Mouse (Mus musculus): ENCODE results near the gene Tube1.

Tube1 gene

DNA sequence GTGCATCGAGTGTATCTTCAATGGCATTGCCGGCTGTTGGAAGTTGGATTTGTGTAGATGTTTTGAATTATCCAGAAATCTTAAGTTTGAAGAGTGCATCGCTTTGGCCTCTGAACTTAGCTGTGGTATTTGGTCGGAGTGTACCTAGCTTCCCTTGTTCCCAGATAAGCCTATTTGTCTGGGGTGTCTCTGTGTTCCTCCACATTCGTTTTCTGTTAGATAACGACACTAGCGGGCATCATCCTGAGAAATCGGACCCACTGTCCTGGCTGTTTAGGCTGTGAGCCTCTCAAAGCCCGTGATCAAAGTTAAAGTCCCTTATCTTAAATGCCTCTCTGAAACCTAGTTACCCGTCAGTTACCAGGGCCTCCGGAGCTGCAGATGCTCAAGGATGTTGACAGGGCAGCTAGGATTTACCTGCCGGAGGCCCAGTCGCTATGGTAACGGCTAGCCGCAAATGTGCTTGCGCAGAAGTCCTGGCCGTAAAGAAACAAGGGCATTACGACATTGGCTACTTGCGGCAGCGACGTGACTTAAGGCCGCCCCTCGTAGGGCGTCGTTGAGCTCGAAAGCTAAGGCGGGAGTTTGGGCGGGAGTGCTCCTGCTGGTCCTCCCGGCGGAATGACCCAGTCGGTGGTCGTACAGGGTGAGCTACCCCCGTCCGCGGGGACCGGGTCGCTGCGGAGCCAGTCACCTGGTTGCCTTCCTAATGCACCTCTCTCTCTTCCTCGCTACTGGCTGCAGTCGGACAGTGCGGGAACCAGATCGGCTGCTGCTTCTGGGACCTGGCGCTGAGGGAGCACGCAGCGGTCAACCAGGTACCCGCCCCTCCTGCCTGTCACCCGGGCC lies at the start of gene Tube1, which contains the start of gene Fam229b:
TSS of gene Tube1 (plus strand) at position 515 of the 849 bp plus-strand sequence.
TSS of gene Fam229b (minus strand) at position 453 of the 849 bp plus-strand sequence.
- CTCF ChIA-PET, result no interaction called here

DNA sequence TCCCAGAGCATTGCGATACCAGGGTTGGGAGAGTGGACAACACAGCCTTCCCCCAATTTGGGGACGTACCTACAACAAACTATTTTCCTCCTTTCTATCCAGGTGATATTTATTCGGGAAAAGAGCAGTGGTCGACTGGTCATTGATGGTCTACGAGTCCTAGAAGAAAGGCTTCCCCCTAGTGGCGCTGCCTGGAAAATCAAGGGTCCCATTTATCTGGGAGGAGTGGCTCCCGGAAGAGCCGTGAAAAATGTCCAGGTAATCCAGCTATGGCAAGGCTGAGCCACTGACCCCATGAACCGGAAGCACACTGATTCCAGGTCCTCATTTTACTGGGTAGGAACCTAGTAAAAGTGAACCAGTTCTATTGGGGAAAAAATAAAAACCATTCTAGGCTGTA lies 36.8 kb upstream of the Tube1 start:
- CTCF ChIA-PET, result no interaction called here

DNA sequence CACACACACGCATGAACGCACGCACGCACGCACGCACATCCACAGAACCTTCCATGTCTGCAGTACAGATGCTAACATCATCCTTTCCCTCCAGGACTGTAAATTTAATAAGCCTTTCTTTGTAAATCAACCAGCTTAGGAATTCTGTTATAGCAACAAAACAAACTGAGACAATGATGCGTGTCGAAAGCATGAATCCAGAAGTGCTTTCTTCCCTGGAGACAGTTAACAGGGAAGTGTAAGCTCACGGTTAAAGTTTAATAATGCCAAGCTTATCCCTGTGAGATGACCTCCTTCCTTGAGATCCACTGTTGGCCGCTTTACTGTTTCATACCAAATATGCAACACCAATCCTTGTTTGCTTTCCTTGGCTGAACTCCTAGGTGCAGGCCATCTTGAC lies 35.0 kb upstream of the Tube1 start:
- CTCF ChIA-PET, result no interaction called here

DNA sequence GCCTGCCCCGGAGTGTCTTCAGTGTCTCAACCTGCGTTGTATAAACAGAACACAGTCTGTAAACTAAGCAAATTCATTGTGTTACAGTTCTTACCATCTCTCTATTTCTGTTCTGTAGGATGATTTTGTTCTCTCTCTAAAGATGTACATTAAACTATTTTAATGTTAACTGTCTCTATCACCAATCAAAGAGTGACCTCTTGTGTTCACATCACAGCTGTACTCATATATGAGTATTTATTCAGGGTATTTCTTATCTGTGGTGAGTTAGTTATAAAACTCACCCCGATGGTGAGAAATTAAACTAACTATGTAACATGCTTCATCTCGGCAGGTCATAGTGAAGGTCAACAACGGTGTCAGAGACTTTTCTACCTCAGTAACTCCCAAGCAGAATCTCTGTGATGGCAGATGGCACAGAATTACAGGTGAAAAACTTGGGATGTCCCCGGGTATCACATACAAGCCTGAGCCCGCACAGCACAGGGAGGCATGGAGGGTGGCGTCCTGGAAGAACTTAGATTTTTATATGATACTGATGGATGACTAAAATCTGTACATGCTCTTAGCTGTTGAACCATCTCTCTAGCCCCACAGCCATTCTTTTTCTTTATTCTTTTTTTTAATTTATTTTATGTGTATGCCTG lies 28.9 kb upstream of the Tube1 start:
- CTCF ChIA-PET, result no interaction called here

DNA sequence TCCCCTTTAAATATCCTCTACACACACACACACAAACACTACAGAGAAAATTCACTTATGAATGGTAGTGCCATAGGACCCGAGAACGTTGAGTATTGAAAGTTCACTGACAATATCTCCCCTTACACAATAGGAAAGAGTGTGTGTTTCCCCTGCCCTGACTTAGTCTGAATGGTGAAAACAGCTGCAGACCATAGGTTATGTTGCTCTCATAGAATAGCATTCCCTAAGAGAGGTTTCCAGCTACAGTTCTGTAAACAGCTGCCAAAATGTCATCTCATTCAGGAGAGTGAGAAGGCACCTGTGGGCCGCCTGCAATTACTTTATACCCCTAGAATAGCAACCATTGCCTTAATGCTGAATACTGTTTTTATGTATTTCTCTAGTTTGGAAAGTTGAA lies 27.4 kb upstream of the Tube1 start:
- CTCF ChIA-PET, result no interaction called here

DNA sequence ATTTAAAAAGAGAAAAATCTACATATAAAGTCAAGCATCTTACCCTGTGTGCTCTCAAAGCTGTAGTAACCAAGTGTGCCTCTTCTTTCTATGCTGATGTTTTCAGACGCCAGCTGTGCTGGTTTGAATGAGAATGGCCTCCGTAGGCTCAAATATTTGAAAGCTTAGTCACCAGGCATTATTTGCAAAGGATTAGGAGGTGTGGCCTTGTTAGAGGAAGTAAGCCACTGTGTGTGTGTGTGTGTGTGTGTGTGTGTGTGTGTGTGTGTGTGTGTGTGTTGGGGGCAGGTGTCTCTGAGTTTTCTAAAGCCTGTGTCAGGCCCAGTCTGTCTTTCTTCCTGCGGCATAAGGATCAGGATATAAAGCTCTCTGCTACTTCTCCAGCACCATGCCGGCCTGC lies 26.8 kb upstream of the Tube1 start:
- CTCF ChIA-PET, result no interaction called here

DNA sequence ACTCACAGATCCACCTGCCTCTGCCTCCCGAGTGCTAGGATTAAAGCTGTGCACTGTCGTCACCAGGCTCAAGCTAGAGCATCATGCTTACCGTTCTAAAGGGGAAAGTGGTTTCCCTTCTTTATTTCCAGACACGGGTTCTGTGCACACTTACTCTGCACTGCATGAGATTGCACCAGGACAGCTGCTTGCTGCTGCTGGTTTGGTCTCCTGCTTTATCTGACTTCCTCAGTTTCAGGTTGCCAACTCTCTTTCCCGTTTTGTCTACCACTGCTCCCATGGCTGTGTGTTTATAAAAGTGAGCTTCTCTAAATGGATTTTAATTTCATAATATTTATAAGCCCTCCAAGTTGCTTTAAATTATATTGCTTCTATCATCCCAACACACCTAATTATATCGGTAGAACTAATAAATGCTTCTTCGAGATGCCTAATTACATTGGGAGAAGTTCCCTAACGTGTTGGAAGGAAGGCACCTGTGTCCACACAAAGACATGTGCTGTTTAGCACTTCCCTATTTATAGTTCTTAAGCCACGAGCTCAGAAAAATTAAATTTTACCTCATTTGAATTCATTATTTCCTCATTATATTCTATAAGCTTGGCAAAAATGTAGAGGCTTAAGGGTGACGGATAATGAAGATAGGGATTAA lies 24.8 kb upstream of the Tube1 start:
- CTCF ChIA-PET, result no interaction called here

DNA sequence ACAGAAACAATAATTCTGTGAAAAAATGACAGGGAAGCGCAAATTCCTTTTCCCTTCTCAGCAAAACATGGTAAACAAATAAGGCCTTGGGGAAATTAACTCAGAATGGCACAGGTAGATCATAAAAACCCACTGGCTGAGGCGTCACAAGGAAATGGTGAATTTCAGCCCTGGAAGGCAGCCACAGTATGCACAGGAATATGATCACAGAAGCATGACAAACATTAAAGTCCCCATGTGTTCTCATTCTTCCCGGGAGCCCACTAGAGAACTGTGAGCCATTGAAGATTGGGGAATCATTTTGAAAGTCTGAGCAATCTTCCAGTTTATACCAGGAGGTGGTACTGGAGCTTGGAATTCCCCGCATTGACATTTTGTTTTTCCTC lies 24.3 kb upstream of the Tube1 start:
- CTCF ChIA-PET, result no interaction called here

DNA sequence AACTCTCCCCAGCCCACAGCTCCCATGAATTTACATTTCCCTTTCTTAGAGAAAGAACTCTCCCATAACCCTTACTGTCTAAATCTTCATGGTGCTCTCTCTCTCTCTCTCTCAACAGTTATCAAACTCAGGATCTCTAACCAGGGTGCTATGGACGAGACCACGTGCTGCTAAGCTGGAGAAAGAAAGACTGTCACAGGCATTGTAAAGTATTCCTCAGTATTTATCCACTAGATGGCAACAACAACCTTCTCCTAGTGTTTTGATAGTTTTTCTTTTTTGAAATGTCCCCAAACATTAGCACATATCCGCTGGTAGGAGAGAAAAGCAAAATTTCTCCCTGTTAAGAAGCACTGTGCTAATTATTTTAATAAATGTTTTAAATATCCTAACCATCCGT lies 12.4 kb upstream of the Tube1 start:
- CTCF ChIA-PET, result no interaction called here

DNA sequence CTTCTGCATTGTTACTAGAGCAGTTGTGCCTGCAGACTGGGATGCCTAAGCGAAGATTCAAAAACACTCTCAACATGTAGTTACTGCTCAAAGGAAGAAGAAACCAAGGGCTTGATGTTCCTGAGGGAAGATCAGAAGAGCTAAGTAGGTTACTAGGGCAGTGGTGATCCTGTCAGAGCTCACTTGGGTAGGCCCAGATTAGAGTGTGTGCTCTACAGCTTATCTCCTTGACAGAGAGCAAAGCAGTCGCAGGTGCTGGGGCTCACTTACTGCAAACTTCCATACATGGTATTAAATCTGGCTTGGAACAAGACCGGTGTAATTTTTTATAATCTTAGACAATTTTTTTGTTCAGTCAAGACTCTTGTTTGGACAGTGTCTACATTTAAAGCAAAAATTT lies 4.0 kb downstream of the Tube1 start:
- CTCF ChIA-PET, result no interaction called here

DNA sequence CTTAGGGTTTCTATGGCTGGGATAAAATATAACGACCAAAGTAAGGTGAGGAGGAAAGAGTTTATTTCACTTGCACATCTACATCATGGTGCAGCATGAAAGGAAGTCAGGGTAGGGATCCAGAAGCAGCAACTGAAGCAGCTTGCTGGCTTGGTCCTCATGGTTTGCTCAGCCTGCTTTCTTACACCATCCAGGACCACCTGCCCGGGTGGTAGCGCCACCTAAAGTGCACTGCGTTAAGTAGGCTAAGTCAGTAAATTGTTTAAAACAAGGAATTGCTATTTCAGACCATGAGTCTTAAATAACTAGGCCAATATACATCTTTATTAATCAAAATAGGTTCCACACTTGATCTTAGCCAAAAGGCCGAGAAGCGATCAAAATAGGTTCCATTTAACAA lies 5.0 kb downstream of the Tube1 start:
- CTCF ChIA-PET, result no interaction called here

DNA sequence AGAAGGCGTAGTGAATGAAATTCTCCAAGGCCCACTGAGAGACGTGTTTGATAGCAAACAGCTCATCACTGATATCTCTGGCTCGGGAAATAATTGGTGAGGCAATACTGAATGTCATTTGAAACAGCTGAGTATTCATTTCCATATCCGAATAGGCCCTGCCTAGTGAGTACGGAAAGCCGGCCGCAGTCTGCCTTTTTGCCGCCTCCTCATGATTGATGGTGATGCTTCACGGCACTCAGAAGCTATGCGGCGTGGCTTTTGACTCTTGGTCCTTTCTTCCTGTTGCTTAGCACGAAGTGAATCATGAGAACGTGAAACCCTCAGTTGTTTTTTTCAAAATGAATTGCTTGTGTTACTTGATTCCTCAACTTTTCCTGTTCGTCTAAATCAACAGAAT lies 7.1 kb downstream of the Tube1 start:
- CTCF ChIA-PET, result no interaction called here

DNA sequence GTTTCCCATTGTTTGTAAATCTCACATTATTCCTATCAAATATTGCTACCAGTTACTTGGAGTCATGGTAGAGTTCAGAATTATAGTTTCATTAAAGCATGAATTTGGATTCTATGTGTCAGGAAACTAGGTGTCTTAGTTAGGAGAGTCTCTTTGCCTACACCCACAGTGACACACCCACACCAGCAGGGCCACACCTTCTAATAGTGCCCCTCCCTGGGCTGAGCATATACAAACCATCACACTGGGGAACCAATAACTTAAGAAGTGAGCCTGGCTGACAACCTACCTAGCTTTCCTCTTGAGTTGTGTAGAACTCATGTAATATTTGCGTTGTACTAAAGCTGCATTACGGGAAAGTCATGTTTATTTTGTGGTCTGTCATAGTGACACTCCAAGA lies 7.6 kb downstream of the Tube1 start:
- CTCF ChIA-PET, result no interaction called here

DNA sequence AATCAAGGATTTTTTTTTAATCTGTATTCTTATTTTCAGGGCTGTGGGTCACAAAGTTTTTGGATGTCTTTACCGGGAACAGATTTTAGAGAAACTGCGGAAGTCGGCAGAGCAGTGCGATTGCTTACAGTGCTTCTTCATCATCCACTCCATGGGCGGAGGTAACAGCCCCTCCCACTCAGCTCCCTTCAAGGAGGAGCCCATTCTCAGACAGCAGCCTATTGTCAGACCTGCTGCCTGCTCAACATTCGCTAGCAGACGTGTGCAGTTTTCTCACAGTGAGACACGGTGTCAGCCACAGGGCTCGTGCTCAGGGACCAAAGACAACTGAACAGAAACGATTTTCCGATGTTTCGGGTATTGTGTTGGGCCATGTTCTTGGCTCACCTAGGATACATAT lies 8.4 kb downstream of the Tube1 start:
- CTCF ChIA-PET, result no interaction called here

DNA sequence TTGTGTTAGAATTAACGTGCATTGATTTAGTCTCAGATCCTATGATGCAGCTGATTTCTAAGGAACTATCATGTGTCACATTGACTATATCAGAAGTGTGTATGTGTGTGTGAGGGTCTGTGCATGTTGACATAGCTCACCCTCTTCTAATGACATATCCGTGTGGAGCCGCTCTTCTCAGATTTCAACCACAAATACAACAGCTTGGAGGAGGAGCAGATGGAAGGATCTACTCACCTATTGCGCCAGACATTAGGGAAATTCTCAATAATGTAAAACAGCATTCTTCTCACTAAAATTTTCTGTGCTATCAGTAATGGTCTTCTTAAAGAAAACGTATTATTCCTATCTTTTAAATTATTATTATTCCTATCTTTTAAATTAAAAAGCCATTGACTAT lies 22.9 kb downstream of the Tube1 start:
- CTCF ChIA-PET, result no interaction called here

DNA sequence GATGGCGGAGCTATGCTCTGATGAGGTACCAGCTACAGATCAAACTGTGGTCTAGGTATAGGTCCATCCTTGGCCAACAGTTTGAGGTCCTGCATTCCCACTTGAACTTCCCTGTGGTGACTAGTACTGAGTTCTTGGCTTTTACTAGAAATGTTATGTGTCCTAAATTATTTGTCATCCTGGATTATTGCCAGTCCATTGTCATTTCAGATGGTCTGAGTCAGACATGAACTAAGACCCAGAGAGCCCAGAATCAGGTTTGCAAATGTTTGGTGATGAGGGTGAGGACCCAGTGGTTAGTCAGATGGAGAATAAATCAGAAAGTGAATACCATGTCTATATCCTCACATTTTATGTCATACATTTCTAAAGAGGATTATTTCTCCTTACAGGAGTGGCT lies 23.5 kb downstream of the Tube1 start:
- CTCF ChIA-PET, result no interaction called here

DNA sequence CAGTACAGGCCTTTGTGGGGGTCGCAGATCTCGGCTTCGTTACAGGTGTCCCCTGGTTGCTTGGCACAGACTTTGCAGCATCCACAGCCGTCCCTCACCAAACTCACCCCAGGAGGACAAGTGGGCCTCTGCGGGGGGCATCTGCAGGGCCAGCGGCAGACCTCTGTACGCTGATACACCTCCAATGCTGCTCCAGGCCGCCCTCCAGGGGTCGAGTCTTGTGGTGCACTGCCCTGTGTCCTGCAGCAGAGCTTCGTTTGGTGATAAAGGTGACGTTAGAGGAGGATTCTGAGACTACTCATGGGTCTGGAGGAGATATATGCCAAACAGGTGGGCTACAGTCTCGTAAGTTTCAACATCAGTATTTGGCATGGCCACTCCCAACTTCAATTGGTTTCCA lies 24.5 kb downstream of the Tube1 start:
- CTCF ChIA-PET, result interaction anchor here (0.6 kb wide), 1 partner anchor 12 kb away, joined by 3 read pairs; no protein-coding TSS in a partner anchor

DNA sequence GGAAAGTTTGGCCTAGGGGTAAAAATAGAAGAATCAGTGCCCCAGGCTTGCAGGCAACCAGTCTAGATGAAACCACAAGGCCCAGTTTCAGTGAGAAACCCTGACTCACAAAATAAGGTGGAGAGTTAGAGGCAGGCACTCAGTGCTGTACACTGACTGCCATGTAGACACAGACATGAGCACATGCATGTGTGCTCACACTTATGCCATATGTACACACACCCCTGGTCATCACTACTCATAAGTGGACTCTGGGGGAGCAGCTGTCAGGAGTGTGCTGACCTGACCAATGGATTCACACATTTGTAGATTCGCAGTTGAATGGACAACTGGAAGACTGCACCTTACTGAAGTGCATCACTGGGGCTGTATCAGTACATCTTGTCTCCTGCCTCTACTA lies 27.6 kb downstream of the Tube1 start:
- CTCF ChIA-PET, result no interaction called here

DNA sequence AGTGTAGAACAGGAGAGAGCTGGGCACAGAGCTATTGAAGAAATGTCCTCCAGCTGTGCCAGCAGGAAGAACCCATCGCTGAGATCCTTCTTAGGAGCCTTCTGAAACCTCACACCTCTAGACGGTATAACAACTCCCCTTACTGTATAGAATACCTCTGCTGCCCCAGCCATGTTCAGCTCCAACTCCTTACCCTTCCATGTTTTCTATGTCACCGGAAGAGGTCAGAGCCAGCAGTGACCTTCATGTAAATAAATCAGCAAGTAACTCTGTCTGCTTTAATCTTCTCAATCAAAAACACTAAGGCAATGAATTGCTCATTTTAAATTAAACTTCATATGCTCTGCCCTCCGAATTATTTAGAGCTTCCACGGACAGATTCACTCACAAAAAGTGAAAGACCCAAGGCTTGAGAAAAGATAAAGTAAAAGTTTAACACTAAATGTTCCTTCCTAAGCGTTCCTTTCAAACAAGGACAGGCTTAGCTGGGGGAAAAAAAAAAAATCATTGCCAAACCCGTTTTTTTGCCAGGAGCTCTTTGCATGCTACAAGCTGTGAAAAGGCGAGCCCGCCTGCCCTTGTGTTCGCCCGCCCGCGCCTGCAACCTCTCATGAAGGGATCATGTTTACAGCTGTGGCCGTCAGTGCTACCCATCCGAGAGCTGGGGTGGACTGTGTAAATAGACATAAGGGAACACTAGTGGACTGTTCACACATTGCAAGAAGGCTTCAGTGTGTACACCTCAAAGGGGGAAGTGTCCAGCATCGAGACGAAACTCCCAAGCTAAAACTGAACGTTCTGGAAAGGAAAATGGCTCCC lies 29.1 kb downstream of the Tube1 start:
- CTCF ChIA-PET, result no interaction called here

DNA sequence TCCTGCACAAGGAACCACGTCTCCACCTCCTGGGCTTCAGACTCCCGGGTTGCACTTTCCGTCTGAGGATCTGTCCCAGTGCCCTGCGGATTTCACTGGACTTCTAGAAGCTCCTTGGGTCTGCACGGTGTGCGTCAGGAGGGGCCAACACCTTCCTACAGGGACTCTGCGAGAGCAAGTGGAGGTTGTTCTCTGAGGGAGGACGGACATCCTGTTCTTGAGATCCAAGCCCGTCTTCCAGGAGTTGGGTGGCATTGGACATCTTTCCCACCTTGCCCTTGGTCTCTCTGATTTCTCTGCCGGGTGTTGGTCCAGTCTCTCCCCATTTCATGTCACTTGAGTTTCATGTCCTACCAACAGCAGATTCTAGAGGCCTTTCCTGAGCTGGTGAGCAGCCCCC lies 29.9 kb downstream of the Tube1 start, which contains the start of gene Ccn6:
TSS of gene Ccn6 (minus strand) at position 101 of the 400 bp plus-strand sequence.
- CTCF ChIA-PET, result no interaction called here

DNA sequence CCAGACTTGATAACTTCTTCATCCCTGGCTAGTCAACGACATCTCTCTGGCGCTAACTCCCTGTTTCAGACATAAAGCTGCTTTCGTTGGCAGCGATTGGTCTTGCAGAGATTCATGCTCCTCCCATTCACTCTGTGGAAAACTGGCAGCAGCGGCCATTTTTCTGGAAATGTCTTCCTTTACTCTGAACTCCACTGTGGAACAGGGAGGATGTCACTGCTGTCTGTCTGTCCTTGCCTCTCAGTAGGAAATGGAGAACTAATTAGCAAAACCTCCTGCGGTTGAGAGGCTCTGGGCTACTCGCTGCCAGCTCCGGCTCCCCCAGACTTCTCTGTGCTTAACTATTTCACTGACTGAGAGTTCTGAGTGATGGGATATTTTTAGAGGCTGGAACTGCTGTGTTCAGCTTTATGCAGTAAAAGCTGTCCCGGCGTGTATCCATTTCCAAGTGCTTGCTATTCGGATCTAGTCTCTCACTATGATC lies 31.9 kb downstream of the Tube1 start:
- CTCF ChIA-PET, result no interaction called here

DNA sequence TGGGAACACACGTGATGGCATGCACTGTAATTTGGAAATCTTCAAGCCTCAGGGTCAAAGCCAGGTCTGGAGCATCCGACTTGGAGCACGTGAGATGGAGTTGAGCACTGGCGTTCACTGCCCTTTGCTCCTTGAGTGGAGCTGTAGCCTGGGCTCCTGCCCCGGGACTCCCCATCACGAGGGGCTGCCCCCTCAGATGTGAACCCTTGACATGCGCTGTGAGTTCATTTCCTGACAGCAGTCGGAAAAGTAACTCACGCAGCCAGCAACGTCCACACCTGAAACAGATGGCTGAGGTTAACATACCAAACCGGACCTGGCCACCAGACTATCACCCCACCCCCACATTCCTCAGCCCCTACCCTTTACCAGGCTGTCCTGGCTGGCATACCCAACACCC lies 33.8 kb downstream of the Tube1 start:
- CTCF ChIA-PET, result no interaction called here

Measured in spleen, embryonic (tissue).